In the genomic region with DNA sequence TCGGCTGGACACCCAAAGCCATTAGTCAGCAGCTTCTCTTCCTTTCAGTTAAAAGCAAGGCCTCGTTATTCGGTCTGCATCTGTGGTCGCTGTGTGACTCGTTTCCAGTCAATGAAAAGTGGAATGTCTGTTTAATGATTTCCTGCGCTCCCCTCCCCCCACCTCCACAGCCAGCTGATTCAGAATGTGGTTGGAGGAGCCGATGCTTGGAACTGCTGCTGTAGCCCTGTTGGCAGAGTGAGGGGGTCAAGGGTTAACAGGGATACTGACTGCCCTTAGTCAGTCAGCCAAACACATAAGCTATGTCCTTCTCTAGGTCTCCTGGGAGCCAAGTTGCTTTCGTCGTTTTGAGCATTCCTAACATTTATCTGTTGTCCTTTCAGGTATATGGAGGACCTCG, we compare ENCODE assay signal across 28 mouse cellular contexts. TPM values are rescaled to one million over a fixed set of nuclear protein-coding genes. Genes with fewer than 3 reads are reported as not detected.
DNase-seq lines count a peak whose midpoint lies in the region; ATAC-seq and TF ChIP-seq lines count a peak whose summit lies in the region.
"Had no signal": no experiment of that assay in that cellular context is flagged by ENCODE, and none has a peak within 500 bp of the region (broad histone marks: within the 10 kb centered on the region; RNA-seq: fewer than 3 reads in every experiment).

No protein-coding gene starts in this region.

- H3K27ac ChIP-seq in kidney, embryonic 14.5 days (ENCODE audit: low read depth, low read length) = no peak overlapping the region
- H3K27ac ChIP-seq in left cerebral cortex, adult 2 months = no peak overlapping the region
- H3K27ac ChIP-seq: forebrain, embryonic 15.5 days; hindbrain, embryonic 13.5 days; layer of hippocampus, adult 2 months; limb, embryonic 12.5 days; macrophage; midbrain, embryonic 12.5 days had no signal

- H3K9me3 ChIP-seq in kidney, embryonic 14.5 days (ENCODE audit: control insufficient read depth, low read length) = no peaks in the 10 kb centered on the region
- H3K9me3 ChIP-seq: forebrain, embryonic 15.5 days; hindbrain, embryonic 13.5 days; limb, embryonic 12.5 days; midbrain, embryonic 12.5 days had no signal

- no peak for ATAC-seq in kidney, embryonic 14.5 days (ENCODE audit: low FRiP score, low TSS enrichment)
- ATAC-seq: forebrain, embryonic 15.5 days had no signal

- TF ChIP-seq CTCF in left cerebral cortex, adult 2 months (IDR thresholded peaks at IDR 0.05) = no peak

- 66% methylated on average over 10 of the region's 10 CpGs for WGBS in kidney, embryonic 14.5 days

- H3K27me3 ChIP-seq in kidney, embryonic 14.5 days (ENCODE audit: control insufficient read depth, insufficient read depth, low read length) = no peaks in the 10 kb centered on the region
- H3K27me3 ChIP-seq: forebrain, embryonic 15.5 days; hindbrain, embryonic 13.5 days; limb, embryonic 12.5 days had no signal

- DNase-seq in kidney, adult 11 months = peak; percentile 95
- DNase-seq in forelimb bud, embryonic 11.5 days (ENCODE audit: low read depth, low spot score) = peak; percentile 41
- peak; percentile 83 for DNase-seq in kidney, postnatal 14 days
- no peak for DNase-seq in embryo, embryonic 10.5 days (ENCODE audit: low spot score)
- no peak for DNase-seq in left cerebral cortex, adult 2 months (ENCODE audit: extremely low spot score in 1 of 2, low spot score in 2 of 2)
- no peak for DNase-seq in embryo, embryonic 9.5 days (ENCODE audit: extremely low spot score)
- DNase-seq: cerebellum, adult 11 months; cerebellum, postnatal 36 days; lung, embryonic 14.5 days; thymus, postnatal 36 days had no signal

- no peak overlapping the region for H3K4me2 ChIP-seq in kidney, embryonic 14.5 days (replicated peaks; ENCODE audit: low read depth, low read length)
- H3K4me2 ChIP-seq: forebrain, embryonic 15.5 days; hindbrain, embryonic 13.5 days; limb, embryonic 12.5 days; lung, embryonic 14.5 days; midbrain, embryonic 12.5 days had no signal

- no peak overlapping the region for H3K9ac ChIP-seq in kidney, embryonic 14.5 days (ENCODE audit: low read depth, low read length)
- H3K9ac ChIP-seq: forebrain, embryonic 15.5 days; hindbrain, embryonic 13.5 days; limb, embryonic 12.5 days; lung, embryonic 14.5 days; midbrain, embryonic 12.5 days had no signal

- H3K36me3 ChIP-seq in kidney, embryonic 14.5 days (ENCODE audit: control insufficient read depth, insufficient read depth, low read length) = no peaks in the 10 kb centered on the region
- H3K36me3 ChIP-seq: forebrain, embryonic 15.5 days; hindbrain, embryonic 13.5 days; limb, embryonic 12.5 days; midbrain, embryonic 12.5 days had no signal

- intact Hi-C loops in left cerebral cortex, adult 2 months (cut with DNase I) = loop anchor here (5.0 kb wide), 1 partner anchor 126 kb away; no protein-coding TSS in a partner anchor

- H3K4me3 ChIP-seq in kidney, embryonic 14.5 days (ENCODE audit: low read length) = no peak overlapping the region
- no peak overlapping the region for H3K4me3 ChIP-seq in left cerebral cortex, adult 2 months
- H3K4me3 ChIP-seq: erythroblast, embryonic 14.5 days; forebrain, embryonic 15.5 days; hindbrain, embryonic 13.5 days; layer of hippocampus, adult 2 months; limb, embryonic 12.5 days; midbrain, embryonic 12.5 days; myocyte had no signal

- H3K4me1 ChIP-seq in kidney, embryonic 14.5 days (ENCODE audit: control insufficient read depth, insufficient read depth, low read length) = peaks cover 4% of the 10 kb centered on the region; the same call in 1 of the 2 replicates

RNA-seq across cellular contexts. Expression of a gene that starts 9.7 kb away (rescaled TPM):
- polyA plus RNA-seq in kidney, embryonic 14.5 days (2014; fragmentation: Nextera tagmentation; extraction: Ambion mirVana) = 0.59 TPM in 1 of 2 replicates, not detected in the other
- total RNA-seq in left cerebral cortex, adult 2 months (2021) = not detected
- total RNA-seq: adrenal gland, adult 18-20 months; gastrocnemius, adult 8-10 months; heart, adult 8-10 months; layer of hippocampus, adult 2 months; left cerebral cortex, adult 18-20 months; neutrophil, adult 5-6 weeks had no signal
- polyA plus RNA-seq: embryonic facial prominence, embryonic 11.5 days; erythroblast, embryonic 14.5 days; forebrain, embryonic 15.5 days; heart, postnatal 0 days; hindbrain, embryonic 13.5 days; intestine, embryonic 14.5 days; limb, embryonic 12.5 days; lung, embryonic 14.5 days; midbrain, embryonic 12.5 days; small intestine, adult 2 months had no signal

Comparison
In these comparisons a context has a peak if more than half of its experiments do, and no peak if none do; other contexts are left out.
1. DNase-seq: peak in kidney, adult 11 months (single experiment), forelimb bud, embryonic 11.5 days (single experiment) and kidney, postnatal 14 days (single experiment); none in embryo, embryonic 10.5 days (single experiment), left cerebral cortex, adult 2 months (0 of 2) and embryo, embryonic 9.5 days (single experiment).